Mouse (Mus musculus) stomach, postnatal 0 days (tissue): ENCODE measurements around the gene Nckap5.

Experiments
- CTCF ChIP-seq: IDR thresholded peaks from 2 replicates; pipeline ENCODE4 v1.5.1; 2016; ENCODE audit warnings: antibody characterized with exemption, low read depth, mild to moderate bottlenecking, moderate library complexity
- EP300 ChIP-seq: optimal IDR thresholded peaks from 2 replicates; pipeline ENCODE3; 2016; ENCODE audit warnings: antibody characterized with exemption

- TF ChIP-seq CTCF (no peak), EP300 (no peak)
Measured at GRCm38 (mm10) chr1:126806548-126806947, 24.1 kb downstream of the Nckap5 start.
